Mouse (Mus musculus) limb, embryonic 11.5 days (tissue): Measurements from ENCODE around the gene Stard13. TPM values are rescaled to one million over a fixed set of nuclear protein-coding genes. Genes with fewer than 3 reads are reported as not detected.
A peak's percentile ranks its signal among the peaks of the same experiment; 100 is the strongest.

Experiments used
- ATAC-seq: fragments of 200-750 bp; cut with Nextera tagmentation; 2 replicates; pipeline ENCODE4 v1.8.0; 2017; ENCODE audit warnings: low read depth; ENCODE audit not compliant: insufficient number of reproducible peaks, low FRiP score, low TSS enrichment
- DNase-seq: peaks from one replicate; pipeline ENCODE4 v3.0.0-alpha.2; 2015; ENCODE audit warnings: low spot score
- H3K27ac ChIP-seq: fragments of 300-500 bp; sonication (generic); replicated peaks from 2 replicates; pipeline ENCODE4 v1.5.1; 2014; ENCODE audit warnings: low read depth, mild to moderate bottlenecking, low read length
- H3K27me3 ChIP-seq: fragments of 300-500 bp; sonication (generic); 2 replicates; pipeline ENCODE4 v1.6.1; 2014; ENCODE audit warnings: mild to moderate bottlenecking, low read length, mixed read lengths; ENCODE audit not compliant: control insufficient read depth, insufficient read depth
- H3K36me3 ChIP-seq: fragments of 300-500 bp; sonication (generic); 2 replicates; pipeline ENCODE4 v1.6.1; 2014; ENCODE audit warnings: mild to moderate bottlenecking, low read length, moderate library complexity, mixed read lengths; ENCODE audit not compliant: control insufficient read depth, insufficient read depth
- H3K4me1 ChIP-seq: fragments of 300-500 bp; sonication (generic); 2 replicates; pipeline ENCODE4 v1.6.1; 2014; ENCODE audit warnings: low read length, mixed read lengths; ENCODE audit not compliant: control insufficient read depth, insufficient read depth
- H3K4me2 ChIP-seq: fragments of 300-500 bp; sonication (generic); 2 replicates; pipeline ENCODE4 v1.6.1; 2014; ENCODE audit warnings: low read depth, mild to moderate bottlenecking, moderate library complexity; ENCODE audit not compliant: severe bottlenecking
- H3K4me3 ChIP-seq: fragments of 300-500 bp; sonication (generic); 2 replicates; pipeline ENCODE4 v1.5.1; 2014; ENCODE audit warnings: low read depth, low read length
- H3K9ac ChIP-seq: fragments of 300-500 bp; sonication (generic); 2 replicates; pipeline ENCODE4 v1.6.1; 2014; ENCODE audit warnings: mild to moderate bottlenecking, low read length
- H3K9me3 ChIP-seq: fragments of 300-500 bp; sonication (generic); 2 replicates; pipeline ENCODE4 v1.6.1; 2016; ENCODE audit warnings: low read length; ENCODE audit not compliant: control insufficient read depth
- WGBS: fragments of 180-500 bp; shearing (Covaris S2); extraction: QIAGEN DNeasy Blood & Tissue Kit; methylation state at CpG from one replicate; pipeline ENCODE4 v1.1.7; 2014; 5-methylcytosine and 5-hydroxymethylcytosine counted together
- polyA plus RNA-seq: library from polyadenylated mRNA; unstranded; fragments of >200 nt; fragmentation: Nextera tagmentation; extraction: Ambion mirVana; gene quantifications from 2 replicates; pipeline ENCODE4 v1.2.1, GENCODE M21; 2014

Gene Stard13
- polyA plus RNA-seq, 1 experiment from 2014 or later: 3.7 TPM

- Histone ChIP-seq H3K9ac (no peak overlapping the region), H3K4me1 (peaks cover 3% of the 10 kb centered on the region; the same call in 1 of the 2 replicates), H3K4me3 (no peak overlapping the region), H3K27ac (no peak overlapping the region), H3K27me3 (no peaks in the 10 kb centered on the region), H3K9me3 (no peaks in the 10 kb centered on the region), H3K36me3 (no peaks in the 10 kb centered on the region), H3K4me2 (no peak overlapping the region)
- 57% methylated on average over 3 of the region's 3 CpGs for WGBS
- no peak for ATAC-seq
- no peak for DNase-seq
Observed at GRCm38 (mm10) chr5:151193885-151194520, 39.6 kb downstream of the Stard13 start.

- peaks cover 3% of the 10 kb centered on the region; the same call in 1 of the 2 replicates for H3K4me1 ChIP-seq
- ATAC-seq (no peak), DNase-seq (no peak)
- no peak overlapping the region for H3K4me2 ChIP-seq
- no peaks in the 10 kb centered on the region for H3K9me3 ChIP-seq
- H3K9ac ChIP-seq: no peak overlapping the region
- H3K4me3 ChIP-seq: no peak overlapping the region
- WGBS: 80% methylated on average over 2 of the region's 2 CpGs
- H3K27ac ChIP-seq: no peak overlapping the region
- H3K27me3 ChIP-seq: no peaks in the 10 kb centered on the region
- no peaks in the 10 kb centered on the region for H3K36me3 ChIP-seq
Observed at GRCm38 (mm10) chr5:151192266-151192665, 41.4 kb downstream of the Stard13 start.

GRCm38 (mm10) chr5:151190764-151191163 is 42.9 kb downstream of the Stard13 start:
- no peak overlapping the region for H3K27ac ChIP-seq
- 69% methylated on average over 5 of the region's 5 CpGs for WGBS
- no peak for DNase-seq

GRCm38 (mm10) chr5:151189789-151190378 is 43.8 kb downstream of the Stard13 start:
- H3K4me1 ChIP-seq: peaks cover 3% of the 10 kb centered on the region; the same call in 1 of the 2 replicates
- peak overlapping the region; percentile 61 for H3K4me3 ChIP-seq
- no peak overlapping the region for H3K27ac ChIP-seq
- DNase-seq: peak; percentile 85
- no peaks in the 10 kb centered on the region for H3K36me3 ChIP-seq
- H3K9ac ChIP-seq: peak overlapping the region; percentile 57
- H3K4me2 ChIP-seq: peak overlapping the region; percentile 89
- H3K9me3 ChIP-seq: no peaks in the 10 kb centered on the region
- no peaks in the 10 kb centered on the region for H3K27me3 ChIP-seq
- ATAC-seq: peak; percentile 90
- WGBS: 3% methylated on average over 27 of the region's 27 CpGs

More at GRCm38 (mm10) chr5:151190764-151191163, 42.9 kb downstream of the Stard13 start:
- Histone ChIP-seq H3K4me1 (peaks cover 3% of the 10 kb centered on the region; the same call in 1 of the 2 replicates), H3K36me3 (no peaks in the 10 kb centered on the region), H3K9me3 (no peaks in the 10 kb centered on the region), H3K4me3 (no peak overlapping the region), H3K9ac (no peak overlapping the region), H3K4me2 (no peak overlapping the region), H3K27me3 (no peaks in the 10 kb centered on the region)
- no peak for ATAC-seq

- Histone ChIP-seq H3K4me1 (peaks cover 3% of the 10 kb centered on the region; the same call in 1 of the 2 replicates), H3K9me3 (no peaks in the 10 kb centered on the region), H3K4me3 (peak overlapping the region; percentile 61), H3K27ac (no peak overlapping the region), H3K4me2 (peak overlapping the region; percentile 89), H3K27me3 (no peaks in the 10 kb centered on the region), H3K9ac (peak overlapping the region; percentile 57), H3K36me3 (no peaks in the 10 kb centered on the region)
- ATAC-seq (no peak), DNase-seq (no peak)
- WGBS: 34% methylated on average over 3 of the region's 3 CpGs
Observed at GRCm38 (mm10) chr5:151189321-151189720, 44.3 kb downstream of the Stard13 start.

- no peak overlapping the region for H3K4me2 ChIP-seq
- H3K4me3 ChIP-seq: no peak overlapping the region
- H3K9me3 ChIP-seq: no peaks in the 10 kb centered on the region
- no peak overlapping the region for H3K27ac ChIP-seq
- DNase-seq (no peak), ATAC-seq (no peak)
- H3K36me3 ChIP-seq: no peaks in the 10 kb centered on the region
- no peak overlapping the region for H3K9ac ChIP-seq
- 91% methylated on average over 6 of the region's 6 CpGs for WGBS
- no peaks in the 10 kb centered on the region for H3K27me3 ChIP-seq
- H3K4me1 ChIP-seq: peaks cover 3% of the 10 kb centered on the region; the same call in 1 of the 2 replicates
Observed at GRCm38 (mm10) chr5:151188659-151189058, 45.0 kb downstream of the Stard13 start.

GRCm38 (mm10) chr5:151187336-151187735 is 46.3 kb downstream of the Stard13 start:
- no peak for DNase-seq
- ATAC-seq: no peak
- Histone ChIP-seq H3K27ac (no peak overlapping the region), H3K4me1 (peaks cover 3% of the 10 kb centered on the region; the same call in 1 of the 2 replicates), H3K36me3 (no peaks in the 10 kb centered on the region), H3K4me3 (no peak overlapping the region), H3K9ac (no peak overlapping the region), H3K27me3 (no peaks in the 10 kb centered on the region), H3K9me3 (no peaks in the 10 kb centered on the region), H3K4me2 (no peak overlapping the region)
- WGBS: 83% methylated on average over 11 of the region's 11 CpGs

GRCm38 (mm10) chr5:151185286-151185856 is 48.3 kb downstream of the Stard13 start:
- Histone ChIP-seq H3K27me3 (no peaks in the 10 kb centered on the region), H3K9ac (no peak overlapping the region), H3K36me3 (no peaks in the 10 kb centered on the region), H3K27ac (no peak overlapping the region), H3K9me3 (no peaks in the 10 kb centered on the region), H3K4me3 (no peak overlapping the region), H3K4me2 (no peak overlapping the region), H3K4me1 (peaks cover 3% of the 10 kb centered on the region; the same call in 1 of the 2 replicates)
- ATAC-seq: no peak
- DNase-seq: no peak
- WGBS: 83% methylated on average over 8 of the region's 8 CpGs
